Mouse (Mus musculus) MEL (cell line): ENCODE data around the gene Bbs9. TPM values are rescaled to one million over a fixed set of nuclear protein-coding genes. Genes with fewer than 3 reads are reported as not detected.

Experiments used
- DNase-seq: peaks from one replicate; pipeline ENCODE4 v3.0.0; 2011; ENCODE audit warnings: low read depth, low spot score
- H3K27ac ChIP-seq: 2 replicates; pipeline ENCODE4 v1.5.1; 2012; ENCODE audit warnings: low read depth, mild to moderate bottlenecking, control low read depth, low read length, moderate library complexity; ENCODE audit not compliant: control insufficient read depth
- H3K27me3 ChIP-seq, 2 experiments: fragments of 150-350 bp in 1 of 2; sonication (generic) in 1 of 2; 2 replicates each; pipeline ENCODE4 v1.6.1; 2012; ENCODE audit warnings: low read length in 2 of 2, mild to moderate bottlenecking in 2 of 2, improper control_type of control experiment in 1 of 2, moderate library complexity in 1 of 2; ENCODE audit not compliant: insufficient read depth in 2 of 2, control insufficient read depth in 1 of 2
- H3K36me3 ChIP-seq, 2 experiments: 2 replicates each; pipeline ENCODE4 v1.6.1; 2012 to 2014; ENCODE audit warnings: low read length in 2 of 2, improper control_type of control experiment in 1 of 2, inconsistent platforms in 1 of 2, mild to moderate bottlenecking in 1 of 2; ENCODE audit not compliant: insufficient read depth in 2 of 2, control insufficient read depth in 1 of 2
- H3K4me1 ChIP-seq, 2 experiments: fragments of 150-350 bp in 1 of 2; sonication (generic) in 1 of 2; 2 replicates each; pipeline ENCODE4 v1.6.1; 2012; ENCODE audit warnings: low read length in 2 of 2, improper control_type of control experiment in 1 of 2, mild to moderate bottlenecking in 1 of 2; ENCODE audit not compliant: insufficient read depth in 2 of 2, control insufficient read depth in 1 of 2
- H3K4me3 ChIP-seq, 2 experiments: fragments of 150-350 bp in 1 of 2; sonication (generic) in 1 of 2; 2 replicates each; pipeline ENCODE4 v1.5.1; 2012; ENCODE audit warnings: low read depth in 2 of 2, low read length in 2 of 2, mild to moderate bottlenecking in 2 of 2, moderate library complexity in 2 of 2, control low read depth in 1 of 2, improper control_type of control experiment in 1 of 2; ENCODE audit not compliant: control insufficient read depth in 1 of 2, insufficient read depth in 1 of 2
- H3K79me2 ChIP-seq: 2 replicates; pipeline ENCODE4 v1.6.1; 2012; ENCODE audit warnings: mild to moderate bottlenecking, low read length, moderate library complexity; ENCODE audit not compliant: control insufficient read depth, poor library complexity, insufficient read depth
- H3K9ac ChIP-seq: 2 replicates; pipeline ENCODE4 v1.6.1; 2012; ENCODE audit warnings: low read depth, mild to moderate bottlenecking, control low read depth, low read length, moderate library complexity; ENCODE audit not compliant: control insufficient read depth, poor library complexity, severe bottlenecking
- H3K9me3 ChIP-seq: fragments of 150-350 bp; sonication (generic); replicated peaks from 2 replicates; pipeline ENCODE4 v1.6.1; 2012; ENCODE audit warnings: mild to moderate bottlenecking, low read length, improper control_type of control experiment, moderate library complexity; ENCODE audit not compliant: insufficient read depth
- CHD1 ChIP-seq: IDR thresholded peaks from 2 replicates; pipeline ENCODE4 v1.6.1; 2012; ENCODE audit warnings: low read depth, mild to moderate bottlenecking, inconsistent platforms, low read length, improper control_type of control experiment
- E2F4 ChIP-seq: IDR thresholded peaks from 2 replicates; pipeline ENCODE4 v1.6.1; 2011; ENCODE audit warnings: low read depth, low read length, improper control_type of control experiment, borderline replicate concordance
- ETS1 ChIP-seq: IDR thresholded peaks from 2 replicates; pipeline ENCODE4 v1.6.1; 2012; ENCODE audit warnings: low read depth, mild to moderate bottlenecking, inconsistent platforms, low read length, improper control_type of control experiment, moderate library complexity
- GATA1 ChIP-seq: IDR thresholded peaks from 2 replicates; pipeline ENCODE4 v1.6.1; 2011; ENCODE audit warnings: low read depth, low read length, improper control_type of control experiment
- MAZ ChIP-seq: IDR thresholded peaks from 2 replicates; pipeline ENCODE4 v1.6.1; 2012; ENCODE audit warnings: low read depth, mild to moderate bottlenecking, inconsistent platforms, low read length, improper control_type of control experiment
- MEF2A ChIP-seq: IDR thresholded peaks from 2 replicates; pipeline ENCODE4 v1.6.1; 2014; ENCODE audit warnings: low read depth, mild to moderate bottlenecking, inconsistent platforms, low read length, improper control_type of control experiment; ENCODE audit not compliant: poor library complexity, insufficient replicate concordance, severe bottlenecking; ENCODE audit errors: extremely low read depth
- MXI1 ChIP-seq: IDR thresholded peaks from 2 replicates; pipeline ENCODE4 v1.6.1; 2011; ENCODE audit warnings: mild to moderate bottlenecking, low read depth, low read length, improper control_type of control experiment
- MYB ChIP-seq: IDR thresholded peaks from 2 replicates; pipeline ENCODE4 v1.6.1; 2011; ENCODE audit warnings: mild to moderate bottlenecking, low read depth, low read length, improper control_type of control experiment
- POLR2AphosphoS2 ChIP-seq: IDR thresholded peaks from 2 replicates; pipeline ENCODE4 v1.6.1; 2011; ENCODE audit warnings: low read length, improper control_type of control experiment
- RCOR1 ChIP-seq: IDR thresholded peaks from 2 replicates; pipeline ENCODE4 v1.6.1; 2012; ENCODE audit warnings: low read depth, mild to moderate bottlenecking, inconsistent platforms, low read length, improper control_type of control experiment
- SMC3 ChIP-seq: IDR thresholded peaks from 2 replicates; pipeline ENCODE4 v1.6.1; 2011; ENCODE audit warnings: low read depth, low read length, improper control_type of control experiment
- TCF12 ChIP-seq: IDR thresholded peaks from 2 replicates; pipeline ENCODE4 v1.6.1; 2014; ENCODE audit warnings: low read depth, mild to moderate bottlenecking, inconsistent platforms, low read length, improper control_type of control experiment, moderate library complexity
- UBTF ChIP-seq: IDR thresholded peaks from 2 replicates; pipeline ENCODE4 v1.6.1; 2012; ENCODE audit warnings: low read depth, mild to moderate bottlenecking, inconsistent platforms, low read length, improper control_type of control experiment, moderate library complexity, borderline replicate concordance; ENCODE audit not compliant: insufficient read depth
- USF1 ChIP-seq: IDR thresholded peaks from 2 replicates; pipeline ENCODE4 v1.6.1; 2014; ENCODE audit warnings: low read depth, mild to moderate bottlenecking, inconsistent platforms, low read length, improper control_type of control experiment, moderate library complexity
- ZNF384 ChIP-seq: IDR thresholded peaks from 2 replicates; pipeline ENCODE4 v1.6.1; 2012; ENCODE audit warnings: low read depth, mild to moderate bottlenecking, inconsistent platforms, low read length, improper control_type of control experiment
- polyA plus RNA-seq, 2 experiments: library from polyadenylated mRNA; stranded (reverse) in 1 of 2; unstranded in 1 of 2; fragments of >175 nt in 1 of 2; fragments of >200 nt in 1 of 2; gene quantifications; 2 replicates each; pipeline versions ENCODE4 v1.2.1 to v1.2.4; 2012; ENCODE audit warnings: low replicate concordance in 2 of 2, low read depth in 1 of 2; ENCODE audit not compliant: insufficient read length in 2 of 2, insufficient read depth in 1 of 2, missing spikeins in 1 of 2
- total RNA-seq: library from RNA; depleted of rRNA; stranded (reverse); fragments of 300-350 nt; gene quantifications from 2 replicates; pipeline ENCODE4 v1.2.3, GENCODE M21; 2012

The Bbs9 gene
- total and polyA plus RNA-seq, 3 experiments: 18.5 to 19.5 TPM; not detected in 1

DNA sequence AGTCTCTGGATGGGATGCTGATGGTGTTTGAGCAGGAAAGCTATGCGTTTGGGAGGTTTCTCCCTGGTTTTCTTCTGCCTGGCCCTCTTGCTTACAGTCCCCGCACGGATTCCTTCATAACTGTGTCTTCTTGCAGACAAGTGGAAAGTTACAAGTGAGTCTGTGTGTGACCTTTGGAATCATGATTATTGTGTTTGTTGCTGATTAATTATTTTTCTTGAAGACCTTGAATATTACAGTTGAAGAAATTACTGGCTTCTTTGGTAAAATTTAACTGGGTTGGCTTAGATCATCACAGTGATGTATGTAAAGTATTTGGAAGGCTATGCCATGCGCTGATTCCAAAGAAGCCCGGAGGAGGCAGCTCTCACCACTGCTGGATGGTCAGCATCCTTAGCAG lies 92.2 kb downstream of the Bbs9 start:
- Histone ChIP-seq H3K27me3 (no peaks in the 10 kb centered on the region), H3K9me3 (no peaks in the 10 kb centered on the region), H3K4me3 (no peak overlapping the region), H3K27ac (no peak overlapping the region), H3K36me3 (no peaks in the 10 kb centered on the region), H3K79me2 (no peaks in the 10 kb centered on the region), H3K9ac (no peak overlapping the region), H3K4me1 (no peaks in the 10 kb centered on the region)
- TF ChIP-seq MXI1: no peak
- TF ChIP-seq E2F4: no peak
- no peak for TF ChIP-seq MAZ
- no peak for TF ChIP-seq POLR2AphosphoS2
- TF ChIP-seq MEF2A: no peak
- no peak for TF ChIP-seq GATA1
- TF ChIP-seq UBTF: no peak
- DNase-seq: no peak

DNA sequence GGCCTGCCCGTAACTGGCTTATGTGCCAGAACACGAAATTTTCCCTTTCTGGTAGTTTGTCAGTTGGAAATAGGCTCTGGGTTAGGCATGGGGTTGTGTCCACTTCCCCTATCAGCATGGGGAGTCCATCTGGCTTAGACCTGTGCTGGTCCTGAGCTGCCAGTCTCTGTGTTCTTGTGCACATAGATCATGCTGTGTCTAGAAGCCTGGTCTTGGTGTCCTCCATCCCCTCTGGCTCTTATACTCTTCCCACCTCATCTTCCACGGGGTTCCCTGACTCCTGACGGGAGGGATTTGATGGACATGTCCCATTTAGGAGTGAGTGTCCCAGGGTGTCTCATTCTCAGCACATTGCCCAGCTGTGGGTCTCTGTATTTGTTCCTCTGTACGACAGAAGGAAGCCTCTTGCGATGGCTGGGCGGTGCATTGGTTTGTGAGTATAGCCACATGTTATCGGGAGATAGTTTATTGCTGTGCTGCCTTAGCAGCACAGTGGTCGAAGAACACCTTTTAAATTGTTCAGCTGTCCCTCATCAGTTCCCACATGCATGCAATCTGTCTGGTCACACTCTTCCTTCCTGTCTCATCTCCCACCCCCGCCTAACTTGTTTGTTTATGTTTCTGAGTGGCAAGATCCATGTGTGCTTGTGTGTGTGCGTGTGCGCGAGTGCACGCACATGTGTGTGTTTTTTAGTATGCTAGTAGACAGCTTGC lies 101.1 kb downstream of the Bbs9 start:
- Histone ChIP-seq H3K27me3 (no peaks in the 10 kb centered on the region), H3K9ac (no peak overlapping the region), H3K36me3 (no peaks in the 10 kb centered on the region), H3K79me2 (no peaks in the 10 kb centered on the region), H3K9me3 (no peaks in the 10 kb centered on the region), H3K27ac (no peak overlapping the region), H3K4me1 (no peaks in the 10 kb centered on the region), H3K4me3 (no peak overlapping the region)
- DNase-seq: no peak
- TF ChIP-seq TCF12 (no peak), CHD1 (no peak), MYB (no peak), POLR2AphosphoS2 (no peak), MXI1 (no peak), SMC3 (no peak), ETS1 (no peak), RCOR1 (no peak)

- H3K4me1 ChIP-seq: no peaks in the 10 kb centered on the region
- H3K27me3 ChIP-seq: no peaks in the 10 kb centered on the region
- H3K4me3 ChIP-seq: no peak overlapping the region
- H3K9me3 ChIP-seq: no peaks in the 10 kb centered on the region
- no peak overlapping the region for H3K27ac ChIP-seq
- no peaks in the 10 kb centered on the region for H3K79me2 ChIP-seq
- H3K9ac ChIP-seq: no peak overlapping the region
- no peaks in the 10 kb centered on the region for H3K36me3 ChIP-seq
- no peak for DNase-seq
- no peak for TF ChIP-seq USF1
- peak; percentile 73 for TF ChIP-seq ZNF384
- TF ChIP-seq, all 39 proteins: peak for 1
These were observed 102.8 kb downstream of the Bbs9 start for GRCm38 (mm10) chr9:22578266-22578665.
